Mouse (Mus musculus): Measurements from ENCODE around the gene Slc4a4.
"Not testable (repeated sequence)": the region's sequence is repeated elsewhere in the genome, so short reads cannot be mapped to it uniquely, and the experiment has no call there.

Slc4a4 gene

GRCm38 (mm10) chr5:88961351-88961761 lies 74.7 kb downstream of the Slc4a4 start:
- no peak for DNase-seq (ENCODE audit: low spot score)

GRCm38 (mm10) chr5:88964685-88965290 lies 78.2 kb downstream of the Slc4a4 start:
- no peak for DNase-seq (ENCODE audit: low spot score)

- DNase-seq (ENCODE audit: low spot score), result no peak
Observed at GRCm38 (mm10) chr5:88966507-88966906, 79.9 kb downstream of the Slc4a4 start.

GRCm38 (mm10) chr5:88968923-88969639 lies 82.5 kb downstream of the Slc4a4 start:
- DNase-seq (ENCODE audit: low spot score), result peak; percentile 44

- no peak for DNase-seq (ENCODE audit: low spot score)
Observed at GRCm38 (mm10) chr5:88971554-88971953, 84.9 kb downstream of the Slc4a4 start.

GRCm38 (mm10) chr5:88972277-88972676 lies 85.7 kb downstream of the Slc4a4 start:
- DNase-seq (ENCODE audit: low spot score), result no peak

- no peak for DNase-seq (ENCODE audit: low spot score)
Observed at GRCm38 (mm10) chr5:88973130-88973529, 86.5 kb downstream of the Slc4a4 start.

- DNase-seq (ENCODE audit: low spot score), result peak; percentile 15
Observed at GRCm38 (mm10) chr5:88975694-88976093, 89.1 kb downstream of the Slc4a4 start.

GRCm38 (mm10) chr5:88976428-88976827 lies 89.8 kb downstream of the Slc4a4 start:
- DNase-seq (ENCODE audit: low spot score), result no peak

GRCm38 (mm10) chr5:88980740-88981139 lies 94.1 kb downstream of the Slc4a4 start:
- no peak for DNase-seq (ENCODE audit: low spot score)

- no peak for DNase-seq (ENCODE audit: low spot score)
Observed at GRCm38 (mm10) chr5:88981243-88982014, 94.8 kb downstream of the Slc4a4 start.

- DNase-seq (ENCODE audit: low spot score), result no peak
Observed at GRCm38 (mm10) chr5:88982040-88982736, 95.6 kb downstream of the Slc4a4 start.

GRCm38 (mm10) chr5:88983170-88983569 lies 96.6 kb downstream of the Slc4a4 start:
- DNase-seq (ENCODE audit: low spot score), result no peak

- DNase-seq (ENCODE audit: low spot score), result no peak
Observed at GRCm38 (mm10) chr5:88983652-88984051, 97.0 kb downstream of the Slc4a4 start.

GRCm38 (mm10) chr5:88989018-88989417 lies 102.4 kb downstream of the Slc4a4 start:
- no peak for DNase-seq (ENCODE audit: low spot score)

- no peak for DNase-seq (ENCODE audit: low spot score)
Observed at GRCm38 (mm10) chr5:88990196-88990747, 103.7 kb downstream of the Slc4a4 start.

- DNase-seq (ENCODE audit: low spot score), result not testable (repeated sequence)
Observed at GRCm38 (mm10) chr5:88991309-88991708, 104.7 kb downstream of the Slc4a4 start.

GRCm38 (mm10) chr5:88994533-88994932 lies 107.9 kb downstream of the Slc4a4 start:
- DNase-seq (ENCODE audit: low spot score), result no peak

GRCm38 (mm10) chr5:88996246-88996645 lies 109.6 kb downstream of the Slc4a4 start:
- DNase-seq (ENCODE audit: low spot score), result no peak

GRCm38 (mm10) chr5:88997277-88997676 lies 110.7 kb downstream of the Slc4a4 start:
- no peak for DNase-seq (ENCODE audit: low spot score)

- no peak for DNase-seq (ENCODE audit: low spot score)
Observed at GRCm38 (mm10) chr5:88999793-89000192, 113.2 kb downstream of the Slc4a4 start.

- DNase-seq (ENCODE audit: low spot score), result no peak
Observed at GRCm38 (mm10) chr5:89000598-89000997, 114.0 kb downstream of the Slc4a4 start.
